Mouse (Mus musculus): Measurements from ENCODE around the gene Trim67. TPM values are rescaled to one million over a fixed set of nuclear protein-coding genes. Genes with fewer than 3 reads are reported as not detected.
A peak's percentile ranks its signal among the peaks of the same experiment; 100 is the strongest.

The Trim67 gene
- total RNA-seq, 1 experiment: 0.40 TPM

GRCm38 (mm10) chr8:124790676-124791075 is 2.2 kb upstream of the Trim67 start:
- TF ChIP-seq ZC3H11A (IDR thresholded peaks at IDR 0.05; ENCODE audit: borderline replicate concordance, low read depth, low read length): no peak
- no peak for TF ChIP-seq ZNF384 (IDR thresholded peaks at IDR 0.05; ENCODE audit: low read depth, low read length)
- TF ChIP-seq MAFK (IDR thresholded peaks at IDR 0.05; ENCODE audit: insufficient read depth, low read depth, low read length): no peak
- TF ChIP-seq HCFC1 (IDR thresholded peaks at IDR 0.05; ENCODE audit: borderline replicate concordance, insufficient read depth, low read length): no peak
- TF ChIP-seq CHD2 (IDR thresholded peaks at IDR 0.05; ENCODE audit: low read depth, low read length): no peak
- DNase-seq (ENCODE audit: low read depth, low spot score): no peak

GRCm38 (mm10) chr8:124791751-124792150 is 1.1 kb upstream of the Trim67 start:
- in situ Hi-C loops (cut with MboI; ENCODE audit: low sequenced_read_pairs in 2 of 2, unreplicated experiment in 2 of 2): no loop called here
- Histone ChIP-seq H3K4me3 (ENCODE audit: insufficient read depth in 1 of 2, low read depth in 1 of 2, low read length in 2 of 2, poor library complexity in 1 of 2, severe bottlenecking in 1 of 2) (peak overlapping the region in 1 of 2 experiments; percentile 77; a peak in 3 of 4 replicates), H3K27ac (ENCODE audit: insufficient read depth, low read depth, low read length, poor library complexity, severe bottlenecking) (no peak overlapping the region), H3K36me3 (ENCODE audit: control insufficient read depth, insufficient read depth, low read length, poor library complexity, severe bottlenecking) (no peaks in the 10 kb centered on the region), H3K4me1 (ENCODE audit: control insufficient read depth in 2 of 2, insufficient read depth in 2 of 2, low read length in 2 of 2, poor library complexity in 1 of 2) (peaks cover 0 to 3% of the 10 kb centered on the region in 2 experiments; a peak in 1 of 4 replicates), H3K9me3 (ENCODE audit: control insufficient read depth, insufficient read depth, low read depth, low read length) (no peaks in the 10 kb centered on the region), H3K9ac (ENCODE audit: insufficient read depth, low read depth, low read length, poor library complexity, severe bottlenecking) (peak overlapping the region; percentile 62; the same call in 1 of the 2 replicates)
- TF ChIP-seq ZNF384 (IDR thresholded peaks at IDR 0.05; ENCODE audit: low read depth, low read length): no peak
- TF ChIP-seq CHD2 (IDR thresholded peaks at IDR 0.05; ENCODE audit: low read depth, low read length): no peak
- TF ChIP-seq ZC3H11A (IDR thresholded peaks at IDR 0.05; ENCODE audit: borderline replicate concordance, low read depth, low read length): no peak
- TF ChIP-seq HCFC1 (IDR thresholded peaks at IDR 0.05; ENCODE audit: borderline replicate concordance, insufficient read depth, low read length): no peak
- DNase-seq (ENCODE audit: low read depth, low spot score): no peak

More at GRCm38 (mm10) chr8:124790676-124791075, 2.2 kb upstream of the Trim67 start:
- H3K9me3 ChIP-seq (ENCODE audit: control insufficient read depth, insufficient read depth, low read depth, low read length): no peaks in the 10 kb centered on the region
- no peak overlapping the region for H3K4me3 ChIP-seq (ENCODE audit: insufficient read depth in 1 of 2, low read depth in 1 of 2, low read length in 2 of 2, poor library complexity in 1 of 2, severe bottlenecking in 1 of 2)
- in situ Hi-C loops (cut with MboI; ENCODE audit: low sequenced_read_pairs in 2 of 2, unreplicated experiment in 2 of 2): no loop called here
- H3K4me1 ChIP-seq (ENCODE audit: control insufficient read depth in 2 of 2, insufficient read depth in 2 of 2, low read length in 2 of 2, poor library complexity in 1 of 2): peaks cover 0 to 6% of the 10 kb centered on the region in 2 experiments; a peak in 1 of 4 replicates
- H3K36me3 ChIP-seq (ENCODE audit: control insufficient read depth, insufficient read depth, low read length, poor library complexity, severe bottlenecking): no peaks in the 10 kb centered on the region
- no peak overlapping the region for H3K27ac ChIP-seq (ENCODE audit: insufficient read depth, low read depth, low read length, poor library complexity, severe bottlenecking)
- no peak overlapping the region for H3K9ac ChIP-seq (ENCODE audit: insufficient read depth, low read depth, low read length, poor library complexity, severe bottlenecking)

- 0 out of 2 replicates have a peak, but pooled peaks have one; percentile 23 for TF ChIP-seq HCFC1 (IDR thresholded peaks at IDR 0.05; ENCODE audit: borderline replicate concordance, insufficient read depth, low read length)
- no peak for TF ChIP-seq ZC3H11A (IDR thresholded peaks at IDR 0.05; ENCODE audit: borderline replicate concordance, low read depth, low read length)
Observed at GRCm38 (mm10) chr8:124792186-124792585, 706 bp upstream of the Trim67 start.

GRCm38 (mm10) chr8:124793172-124793651 is 320 bp downstream of the Trim67 start:
- Histone ChIP-seq H3K9ac (ENCODE audit: insufficient read depth, low read depth, low read length, poor library complexity, severe bottlenecking) (peak overlapping the region; percentile 75), H3K4me3 (ENCODE audit: insufficient read depth in 1 of 2, low read depth in 1 of 2, low read length in 2 of 2, poor library complexity in 1 of 2, severe bottlenecking in 1 of 2) (peak overlapping the region; percentile 77 to 89), H3K36me3 (ENCODE audit: control insufficient read depth, insufficient read depth, low read length, poor library complexity, severe bottlenecking) (no peaks in the 10 kb centered on the region), H3K4me1 (ENCODE audit: control insufficient read depth in 2 of 2, insufficient read depth in 2 of 2, low read length in 2 of 2, poor library complexity in 1 of 2) (peaks cover 0 to 4% of the 10 kb centered on the region in 2 experiments; a peak in 1 of 4 replicates), H3K9me3 (ENCODE audit: control insufficient read depth, insufficient read depth, low read depth, low read length) (no peaks in the 10 kb centered on the region), H3K27ac (ENCODE audit: insufficient read depth, low read depth, low read length, poor library complexity, severe bottlenecking) (peak overlapping the region; percentile 41; the same call in 1 of the 2 replicates)
- DNase-seq (ENCODE audit: low read depth, low spot score): peak; percentile 69
- in situ Hi-C loops (cut with MboI; ENCODE audit: low sequenced_read_pairs in 2 of 2, unreplicated experiment in 2 of 2): no loop called here
- TF ChIP-seq ZC3H11A (IDR thresholded peaks at IDR 0.05; ENCODE audit: borderline replicate concordance, low read depth, low read length): no peak
- TF ChIP-seq HCFC1 (IDR thresholded peaks at IDR 0.05; ENCODE audit: borderline replicate concordance, insufficient read depth, low read length): no peak
- no peak for TF ChIP-seq CHD2 (IDR thresholded peaks at IDR 0.05; ENCODE audit: low read depth, low read length)
- no peak for TF ChIP-seq MAFK (IDR thresholded peaks at IDR 0.05; ENCODE audit: insufficient read depth, low read depth, low read length)
- no peak for TF ChIP-seq ZNF384 (IDR thresholded peaks at IDR 0.05; ENCODE audit: low read depth, low read length)

More at GRCm38 (mm10) chr8:124792186-124792585, 706 bp upstream of the Trim67 start:
- H3K9me3 ChIP-seq (ENCODE audit: control insufficient read depth, insufficient read depth, low read depth, low read length): no peaks in the 10 kb centered on the region
- in situ Hi-C loops (cut with MboI; ENCODE audit: low sequenced_read_pairs in 2 of 2, unreplicated experiment in 2 of 2): no loop called here
- DNase-seq (ENCODE audit: low read depth, low spot score): peak; percentile 17
- H3K36me3 ChIP-seq (ENCODE audit: control insufficient read depth, insufficient read depth, low read length, poor library complexity, severe bottlenecking): no peaks in the 10 kb centered on the region
- peak overlapping the region; percentile 77 to 89 for H3K4me3 ChIP-seq (ENCODE audit: insufficient read depth in 1 of 2, low read depth in 1 of 2, low read length in 2 of 2, poor library complexity in 1 of 2, severe bottlenecking in 1 of 2)
- peaks cover 0 to 3% of the 10 kb centered on the region in 2 experiments; a peak in 1 of 4 replicates for H3K4me1 ChIP-seq (ENCODE audit: control insufficient read depth in 2 of 2, insufficient read depth in 2 of 2, low read length in 2 of 2, poor library complexity in 1 of 2)
- H3K9ac ChIP-seq (ENCODE audit: insufficient read depth, low read depth, low read length, poor library complexity, severe bottlenecking): peak overlapping the region; percentile 62
- no peak overlapping the region for H3K27ac ChIP-seq (ENCODE audit: insufficient read depth, low read depth, low read length, poor library complexity, severe bottlenecking)

Data from ES-E14 (cell line).